In genomic region chr14:103471806-103472553, GRCm38 (mm10) we compare ENCODE assay signal across 10 mouse cellular contexts. TPM values are rescaled to one million over a fixed set of nuclear protein-coding genes. Genes with fewer than 3 reads are reported as not detected.
A peak's percentile ranks its signal among the peaks of the same experiment; 100 is the strongest.
DNase-seq lines count a peak whose midpoint lies in the region; ATAC-seq and TF ChIP-seq lines count a peak whose summit lies in the region.
"Had no signal": no experiment of that assay in that cellular context is flagged by ENCODE, and none has a peak within 500 bp of the region (broad histone marks: within the 10 kb centered on the region; RNA-seq: fewer than 3 reads in every experiment).

No protein-coding gene starts in this region.

- H3K9me3 ChIP-seq in stomach, postnatal 0 days (ENCODE audit: control insufficient read depth, low read length) = no peaks in the 10 kb centered on the region
- H3K9me3 ChIP-seq in kidney, embryonic 15.5 days (replicated peaks) = no peaks in the 10 kb centered on the region
- H3K9me3 ChIP-seq: megakaryocyte, embryonic 14.5 days had no signal

- H3K27ac ChIP-seq in left cerebral cortex, adult 2 months = peak overlapping the region; percentile 70
- no peak overlapping the region for H3K27ac ChIP-seq in stomach, postnatal 0 days (replicated peaks)
- H3K27ac ChIP-seq in kidney, embryonic 15.5 days = no peak overlapping the region

- intact Hi-C loops in heart, postnatal 10 days (cut with DNase I) = loop anchor here (2.0 kb wide), 2 partner anchors 123 to 459 kb away; no protein-coding TSS in a partner anchor
- intact Hi-C loops in left cerebral cortex, adult 2 months (cut with DNase I) = loop anchor here (1.0 to 10.0 kb wide), 7 partner anchors 41 to 405 kb away; partner anchors contain the start of genes Fbxl3 and Scel

- no peak overlapping the region for H3K4me3 ChIP-seq in left cerebral cortex, adult 2 months
- no peak overlapping the region for H3K4me3 ChIP-seq in stomach, postnatal 0 days (ENCODE audit: low read depth, low read length)
- H3K4me3 ChIP-seq in kidney, embryonic 15.5 days (replicated peaks) = no peak overlapping the region
- H3K4me3 ChIP-seq: megakaryocyte, embryonic 14.5 days had no signal

- H3K4me2 ChIP-seq in stomach, postnatal 0 days (replicated peaks; ENCODE audit: low read depth) = no peak overlapping the region
- H3K4me2 ChIP-seq in kidney, embryonic 15.5 days = no peak overlapping the region

- H3K27me3 ChIP-seq in stomach, postnatal 0 days (ENCODE audit: control insufficient read depth, insufficient read depth, low read length) = no peaks in the 10 kb centered on the region
- H3K27me3 ChIP-seq in kidney, embryonic 15.5 days = no peaks in the 10 kb centered on the region
- H3K27me3 ChIP-seq: megakaryocyte, embryonic 14.5 days; Patski had no signal

- no peak for TF ChIP-seq EP300 in stomach, postnatal 0 days (optimal IDR thresholded peaks at IDR 0.05)

- TF ChIP-seq CTCF in left cerebral cortex, adult 2 months (IDR thresholded peaks at IDR 0.05) = no peak
- no peak for TF ChIP-seq CTCF in stomach, postnatal 0 days (IDR thresholded peaks at IDR 0.05; ENCODE audit: low read depth)

- no peak overlapping the region for H3K9ac ChIP-seq in stomach, postnatal 0 days (ENCODE audit: low read length)
- H3K9ac ChIP-seq in kidney, embryonic 15.5 days = no peak overlapping the region

- H3K4me1 ChIP-seq in stomach, postnatal 0 days (replicated peaks; ENCODE audit: control insufficient read depth, insufficient read depth) = no peaks in the 10 kb centered on the region
- 0 out of 2 replicates have a peak, but pooled peaks cover 5% of the 10 kb centered on the region for H3K4me1 ChIP-seq in kidney, embryonic 15.5 days

- no peaks in the 10 kb centered on the region for H3K36me3 ChIP-seq in stomach, postnatal 0 days (ENCODE audit: control insufficient read depth, insufficient read depth, low read length)
- H3K36me3 ChIP-seq in kidney, embryonic 15.5 days = no peaks in the 10 kb centered on the region

- no peak for ATAC-seq in stomach, postnatal 0 days (ENCODE audit: low FRiP score, low TSS enrichment)
- ATAC-seq in kidney, embryonic 15.5 days (replicated peaks; ENCODE audit: low FRiP score) = no peak
- ATAC-seq: Patski had no signal

- 58% methylated on average over 7 of the region's 7 CpGs for WGBS in stomach, postnatal 0 days
- WGBS in kidney, embryonic 15.5 days = 49% methylated on average over 7 of the region's 7 CpGs

- DNase-seq in ovary, postnatal 36 days (ENCODE audit: low spot score) = peak; percentile 24
- DNase-seq in ovary, postnatal 14 days (ENCODE audit: low spot score) = no peak
- peak; percentile 82 to 84 for DNase-seq in cerebellum, postnatal 36 days
- DNase-seq in heart, postnatal 10 days = peak; percentile 66 to 76
- peak; percentile 72 to 84 for DNase-seq in left cerebral cortex, adult 2 months (ENCODE audit: extremely low spot score in 1 of 2, low spot score in 2 of 2)
- DNase-seq in T-cell, adult 2 months (ENCODE audit: low spot score) = no peak
- no peak for DNase-seq in stomach, postnatal 0 days (ENCODE audit: low spot score)

RNA-seq across cellular contexts. Expression of gene Scel, which starts 41.2 kb away (rescaled TPM):
- total RNA-seq in heart, postnatal 10 days (2021) = under 1 TPM; 0.17 TPM
- 1 to 10 TPM in 1 of 2 experiments, under 1 TPM in 1; 0.95 to 1.1 TPM for total RNA-seq in left cerebral cortex, adult 2 months (2021)
- polyA plus RNA-seq in stomach, postnatal 0 days (2015; fragmentation: Nextera tagmentation; extraction: Ambion mirVana) = 43.0 and 50.7 TPM in 2 replicates
- polyA plus RNA-seq in kidney, embryonic 15.5 days (2015; fragmentation: Nextera tagmentation; extraction: Ambion mirVana) = 2.7 and 2.8 TPM in 2 replicates

Comparison
In these comparisons a context has a peak if more than half of its experiments do, and no peak if none do; other contexts are left out.
1. DNase-seq: peak in ovary, postnatal 36 days (single experiment), cerebellum, postnatal 36 days (2 of 2), heart, postnatal 10 days (2 of 2) and left cerebral cortex, adult 2 months (2 of 2); none in ovary, postnatal 14 days (single experiment), T-cell, adult 2 months (single experiment) and stomach, postnatal 0 days (single experiment).